Mouse (Mus musculus): ENCODE measurements at regions not wholly inside any gene's neighbourhood (a gene's known extent, or its start where the extent isn't known, plus 50 kb on each side); places are given as distances from the start of the nearest gene placed in this dataset.

DNA sequence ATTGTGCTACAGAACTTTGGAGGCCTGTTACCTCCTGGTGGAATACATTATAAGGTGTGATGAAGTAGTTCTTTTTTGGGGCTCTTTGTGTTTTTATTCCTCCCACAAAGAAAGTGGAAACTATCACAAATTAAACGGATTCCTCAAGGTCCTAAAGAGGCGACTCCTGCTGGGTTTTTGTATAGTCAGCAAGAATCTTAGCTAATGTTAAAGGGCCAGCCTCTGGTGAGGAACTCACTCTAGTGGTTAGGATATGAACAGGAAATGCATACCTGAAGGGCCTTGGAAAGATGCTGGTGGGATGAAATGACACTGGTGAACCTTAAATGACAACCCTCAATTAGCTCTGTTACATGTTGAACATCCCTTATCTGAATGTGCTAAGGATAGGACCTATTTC is 120.3 kb upstream of the Klf7 start:
- WGBS (ENCODE audit: insufficient replicate concordance), result 54% methylated on average over 2 of the region's 2 CpGs

DNA sequence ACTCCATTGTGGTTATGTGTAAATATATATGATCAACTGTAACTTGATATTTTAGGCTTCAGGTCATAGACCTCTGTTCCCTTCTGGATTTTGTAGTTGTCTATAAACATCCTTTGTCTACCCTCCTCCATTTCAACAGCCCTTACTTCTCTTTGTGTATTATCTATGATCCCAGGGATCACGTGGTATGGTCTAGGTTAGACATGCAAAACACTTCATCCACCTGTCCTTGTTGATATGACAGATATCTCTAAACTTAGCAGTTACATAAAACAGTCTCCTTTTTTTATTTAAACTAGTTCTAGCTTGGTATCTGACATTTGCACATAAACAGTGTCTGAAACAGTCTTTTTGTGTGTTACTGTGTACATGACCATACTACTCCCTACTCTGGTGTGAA is 107.6 kb upstream of the Klf7 start:
- 42% methylated on average over 1 of the region's 1 CpGs for WGBS (ENCODE audit: insufficient replicate concordance)
- no peak overlapping the region for H3K4me3 ChIP-seq (ENCODE audit: low read depth, low read length)
- no peak for ATAC-seq (ENCODE audit: low read depth)
- H3K9ac ChIP-seq (ENCODE audit: low read depth, low read length), result no peak overlapping the region
- H3K36me3 ChIP-seq (ENCODE audit: control insufficient read depth, insufficient read depth), result no peaks in the 10 kb centered on the region
- H3K4me1 ChIP-seq (ENCODE audit: control insufficient read depth, low read depth, low read length), result no peaks in the 10 kb centered on the region
- H3K27ac ChIP-seq (ENCODE audit: low read length), result no peak overlapping the region
- H3K27me3 ChIP-seq (ENCODE audit: control insufficient read depth, insufficient read depth, low read depth, low read length), result no peaks in the 10 kb centered on the region
- H3K9me3 ChIP-seq (replicated peaks; ENCODE audit: control insufficient read depth, low read length), result no peaks in the 10 kb centered on the region
- no peak overlapping the region for H3K4me2 ChIP-seq (ENCODE audit: low read depth, low read length)

More for the DNA sequence above, 120.3 kb upstream of the Klf7 start:
- no peaks in the 10 kb centered on the region for H3K9me3 ChIP-seq (replicated peaks; ENCODE audit: control insufficient read depth, low read length)
- H3K36me3 ChIP-seq (ENCODE audit: control insufficient read depth, insufficient read depth), result no peaks in the 10 kb centered on the region
- H3K9ac ChIP-seq (ENCODE audit: low read depth, low read length), result no peak overlapping the region
- no peak for ATAC-seq (ENCODE audit: low read depth)
- H3K27ac ChIP-seq (ENCODE audit: low read length), result no peak overlapping the region
- H3K4me3 ChIP-seq (ENCODE audit: low read depth, low read length), result no peak overlapping the region
- no peaks in the 10 kb centered on the region for H3K4me1 ChIP-seq (ENCODE audit: control insufficient read depth, low read depth, low read length)
- no peak overlapping the region for H3K4me2 ChIP-seq (ENCODE audit: low read depth, low read length)
- no peaks in the 10 kb centered on the region for H3K27me3 ChIP-seq (ENCODE audit: control insufficient read depth, insufficient read depth, low read depth, low read length)

DNA sequence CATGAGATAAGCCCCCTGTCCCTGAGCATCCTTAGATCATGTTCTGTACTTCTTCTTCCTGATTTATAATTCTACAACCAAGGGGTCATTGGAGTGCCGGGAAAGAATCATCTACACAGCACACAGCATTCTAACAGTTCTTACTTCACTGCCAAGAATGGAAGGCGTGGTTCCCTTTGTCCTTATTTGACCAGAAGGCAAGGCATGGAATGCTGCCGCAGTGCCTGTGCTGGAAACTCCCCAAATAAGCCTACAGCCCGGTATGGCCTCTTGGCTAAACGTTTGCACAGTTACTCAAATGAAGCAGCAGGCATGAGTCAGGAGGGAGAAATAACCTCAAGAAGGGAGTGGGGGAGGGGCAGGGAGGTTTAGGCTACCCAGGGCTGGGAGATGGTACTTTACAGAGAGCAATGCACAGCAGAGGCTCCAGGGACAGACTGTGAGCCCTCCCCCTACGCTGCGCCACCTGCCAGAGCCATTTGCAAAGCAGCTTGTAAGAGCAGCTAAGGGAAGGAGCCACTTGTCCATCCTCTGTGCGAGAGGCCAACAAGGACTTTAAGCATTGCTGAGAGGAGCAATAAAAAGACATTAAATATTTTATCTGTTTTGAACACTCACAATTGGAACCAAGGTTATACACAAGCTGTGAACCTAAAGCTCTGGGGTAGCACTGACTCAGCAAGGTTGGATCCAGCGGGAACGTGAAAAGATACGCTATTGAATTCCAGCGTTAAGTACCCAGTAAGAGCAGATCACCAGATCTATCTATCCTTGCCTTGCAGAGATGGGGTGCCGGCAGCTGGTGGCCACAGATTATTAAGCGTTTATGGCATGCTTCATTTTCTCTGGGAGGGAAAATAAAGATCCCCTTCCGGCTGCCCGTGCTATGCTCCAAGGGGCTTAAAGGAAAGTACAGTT is 104.2 kb upstream of the Klf7 start:
- no peaks in the 10 kb centered on the region for H3K27me3 ChIP-seq (ENCODE audit: control insufficient read depth, insufficient read depth, low read depth, low read length)
- no peak overlapping the region for H3K9ac ChIP-seq (ENCODE audit: low read depth, low read length)
- H3K9me3 ChIP-seq (replicated peaks; ENCODE audit: control insufficient read depth, low read length), result no peaks in the 10 kb centered on the region
- ATAC-seq (ENCODE audit: low read depth), result no peak
- no peak overlapping the region for H3K4me3 ChIP-seq (ENCODE audit: low read depth, low read length)
- H3K4me2 ChIP-seq (ENCODE audit: low read depth, low read length), result no peak overlapping the region
- H3K4me1 ChIP-seq (ENCODE audit: control insufficient read depth, low read depth, low read length), result no peaks in the 10 kb centered on the region
- no peak overlapping the region for H3K27ac ChIP-seq (ENCODE audit: low read length)
- H3K36me3 ChIP-seq (ENCODE audit: control insufficient read depth, insufficient read depth), result no peaks in the 10 kb centered on the region
- 45% methylated on average over 16 of the region's 16 CpGs for WGBS (ENCODE audit: insufficient replicate concordance)

DNA sequence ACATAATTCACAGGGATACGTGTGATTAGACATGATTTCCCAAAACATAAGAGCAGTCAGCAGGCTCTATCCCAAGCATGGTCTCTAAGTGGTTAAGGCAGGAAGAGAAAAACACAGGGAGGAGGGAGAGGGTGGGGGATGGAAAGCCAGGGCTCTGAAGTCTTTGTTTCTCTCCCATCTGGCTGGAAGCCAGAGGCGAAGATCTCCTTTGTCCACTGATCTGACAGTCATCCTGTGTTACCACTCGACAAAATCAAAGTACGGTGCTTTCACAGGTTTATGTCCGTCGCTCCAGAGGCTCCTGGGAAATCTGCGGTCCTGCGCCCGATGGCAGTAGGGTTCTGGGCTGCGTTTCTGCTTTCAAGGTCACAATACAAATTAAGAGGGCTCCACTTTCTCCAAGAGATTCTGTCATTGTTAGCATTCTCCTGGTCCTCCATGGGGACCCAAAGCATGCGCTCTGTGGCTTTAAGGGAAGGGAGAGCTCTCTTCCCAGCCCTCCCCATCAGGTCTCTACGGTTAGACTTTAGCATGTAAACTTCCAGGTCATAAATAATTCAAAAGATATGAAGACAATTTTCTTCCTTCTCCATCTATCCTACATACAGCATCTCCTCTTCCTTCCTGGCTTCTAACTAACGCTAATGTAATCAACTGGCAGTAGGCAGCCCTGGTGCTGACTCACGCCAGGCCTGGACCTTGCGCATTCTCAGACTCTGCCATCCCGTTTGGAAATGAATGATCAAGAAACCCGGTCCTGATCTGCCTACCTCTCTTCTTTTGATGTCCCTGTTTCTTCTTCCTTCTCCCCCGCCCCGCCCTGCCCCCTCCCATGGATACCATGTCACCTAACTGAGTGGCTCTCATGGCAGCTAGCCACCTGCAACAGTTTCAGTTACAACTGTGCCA is 102.0 kb upstream of the Klf7 start:
- no peak overlapping the region for H3K27ac ChIP-seq (ENCODE audit: low read length)
- no peaks in the 10 kb centered on the region for H3K9me3 ChIP-seq (replicated peaks; ENCODE audit: control insufficient read depth, low read length)
- H3K4me2 ChIP-seq (ENCODE audit: low read depth, low read length), result no peak overlapping the region
- WGBS (ENCODE audit: insufficient replicate concordance), result 70% methylated on average over 19 of the region's 19 CpGs
- no peaks in the 10 kb centered on the region for H3K36me3 ChIP-seq (ENCODE audit: control insufficient read depth, insufficient read depth)
- no peak overlapping the region for H3K4me3 ChIP-seq (ENCODE audit: low read depth, low read length)
- H3K27me3 ChIP-seq (ENCODE audit: control insufficient read depth, insufficient read depth, low read depth, low read length), result no peaks in the 10 kb centered on the region
- no peak for ATAC-seq (ENCODE audit: low read depth)
- no peak overlapping the region for H3K9ac ChIP-seq (ENCODE audit: low read depth, low read length)
- H3K4me1 ChIP-seq (ENCODE audit: control insufficient read depth, low read depth, low read length), result no peaks in the 10 kb centered on the region

DNA sequence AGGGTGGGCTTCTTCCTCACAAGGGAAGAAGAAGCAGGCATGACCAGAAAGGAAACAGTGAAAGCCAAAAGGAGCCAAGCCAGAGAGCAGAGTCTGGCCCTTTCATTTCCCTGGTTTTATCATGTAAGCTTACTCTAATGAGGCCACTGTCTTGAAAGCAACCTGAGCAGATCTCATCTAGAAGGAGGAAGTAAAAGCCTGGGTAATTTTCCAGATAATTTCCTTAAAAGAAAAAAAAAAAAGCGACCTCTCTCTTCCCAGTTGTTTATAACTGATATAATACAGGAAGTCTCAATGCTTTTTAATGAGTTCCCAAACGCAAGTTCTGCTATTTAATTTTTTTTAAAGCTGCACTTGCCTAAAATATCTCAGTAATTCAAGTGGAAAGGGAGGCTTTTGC is 100.4 kb upstream of the Klf7 start:
- WGBS (ENCODE audit: insufficient replicate concordance), result 24% methylated on average over 2 of the region's 2 CpGs
- no peaks in the 10 kb centered on the region for H3K4me1 ChIP-seq (ENCODE audit: control insufficient read depth, low read depth, low read length)
- H3K27ac ChIP-seq (ENCODE audit: low read length), result no peak overlapping the region
- no peak overlapping the region for H3K4me3 ChIP-seq (ENCODE audit: low read depth, low read length)
- no peaks in the 10 kb centered on the region for H3K36me3 ChIP-seq (ENCODE audit: control insufficient read depth, insufficient read depth)
- no peaks in the 10 kb centered on the region for H3K9me3 ChIP-seq (replicated peaks; ENCODE audit: control insufficient read depth, low read length)
- H3K9ac ChIP-seq (ENCODE audit: low read depth, low read length), result no peak overlapping the region
- ATAC-seq (ENCODE audit: low read depth), result no peak
- H3K4me2 ChIP-seq (ENCODE audit: low read depth, low read length), result no peak overlapping the region
- H3K27me3 ChIP-seq (ENCODE audit: control insufficient read depth, insufficient read depth, low read depth, low read length), result no peaks in the 10 kb centered on the region

DNA sequence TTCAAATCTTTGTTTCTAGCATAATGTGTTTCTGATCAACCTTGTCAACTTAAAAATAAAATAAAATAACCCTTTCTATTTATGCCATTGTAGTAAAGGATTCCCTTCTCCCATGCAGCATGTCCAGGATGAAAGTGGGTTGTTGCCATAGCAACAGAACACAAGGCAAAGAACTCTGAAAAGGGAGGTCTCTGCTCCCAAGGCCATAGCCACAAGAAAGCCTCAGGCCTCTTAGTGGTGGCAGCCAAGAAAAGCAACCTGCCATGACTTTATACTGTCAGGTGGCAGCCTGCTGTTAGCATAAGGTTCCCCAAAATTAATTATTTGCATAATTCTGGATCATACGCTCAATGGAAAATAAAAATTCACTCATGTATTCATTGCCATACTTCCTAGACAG is 98.4 kb upstream of the Klf7 start:
- no peak overlapping the region for H3K27ac ChIP-seq (ENCODE audit: low read length)
- H3K4me1 ChIP-seq (ENCODE audit: control insufficient read depth, low read depth, low read length), result no peaks in the 10 kb centered on the region
- no peak overlapping the region for H3K4me3 ChIP-seq (ENCODE audit: low read depth, low read length)
- WGBS (ENCODE audit: insufficient replicate concordance), result 61% methylated on average over 1 of the region's 1 CpGs
- no peaks in the 10 kb centered on the region for H3K9me3 ChIP-seq (replicated peaks; ENCODE audit: control insufficient read depth, low read length)
- no peak for ATAC-seq (ENCODE audit: low read depth)
- no peak overlapping the region for H3K4me2 ChIP-seq (ENCODE audit: low read depth, low read length)
- no peaks in the 10 kb centered on the region for H3K36me3 ChIP-seq (ENCODE audit: control insufficient read depth, insufficient read depth)
- H3K27me3 ChIP-seq (ENCODE audit: control insufficient read depth, insufficient read depth, low read depth, low read length), result no peaks in the 10 kb centered on the region
- no peak overlapping the region for H3K9ac ChIP-seq (ENCODE audit: low read depth, low read length)

DNA sequence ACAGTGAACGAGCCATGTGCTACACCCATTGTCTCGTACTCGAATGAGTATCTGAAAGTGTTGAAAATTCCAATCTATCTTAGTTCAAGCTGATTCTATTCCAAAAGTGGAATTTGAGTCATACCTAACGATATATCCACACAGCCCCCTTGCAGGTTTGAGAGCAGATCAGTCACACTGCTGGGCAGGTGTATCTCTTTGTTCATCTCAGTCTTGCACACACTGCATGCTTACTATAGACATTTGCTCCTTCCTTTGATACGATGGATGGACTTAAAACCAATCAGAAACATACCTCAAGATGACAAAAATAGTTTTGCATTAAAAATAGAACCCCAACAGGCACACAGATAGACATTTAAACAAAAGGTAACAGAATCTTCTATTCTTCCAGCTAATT is 98.0 kb upstream of the Klf7 start:
- H3K9ac ChIP-seq (ENCODE audit: low read depth, low read length), result no peak overlapping the region
- no peaks in the 10 kb centered on the region for H3K36me3 ChIP-seq (ENCODE audit: control insufficient read depth, insufficient read depth)
- ATAC-seq (ENCODE audit: low read depth), result no peak
- H3K27me3 ChIP-seq (ENCODE audit: control insufficient read depth, insufficient read depth, low read depth, low read length), result no peaks in the 10 kb centered on the region
- no peaks in the 10 kb centered on the region for H3K9me3 ChIP-seq (replicated peaks; ENCODE audit: control insufficient read depth, low read length)
- WGBS (ENCODE audit: insufficient replicate concordance), result 61% methylated on average over 5 of the region's 5 CpGs
- H3K27ac ChIP-seq (ENCODE audit: low read length), result no peak overlapping the region
- no peak overlapping the region for H3K4me2 ChIP-seq (ENCODE audit: low read depth, low read length)
- H3K4me1 ChIP-seq (ENCODE audit: control insufficient read depth, low read depth, low read length), result no peaks in the 10 kb centered on the region
- no peak overlapping the region for H3K4me3 ChIP-seq (ENCODE audit: low read depth, low read length)

DNA sequence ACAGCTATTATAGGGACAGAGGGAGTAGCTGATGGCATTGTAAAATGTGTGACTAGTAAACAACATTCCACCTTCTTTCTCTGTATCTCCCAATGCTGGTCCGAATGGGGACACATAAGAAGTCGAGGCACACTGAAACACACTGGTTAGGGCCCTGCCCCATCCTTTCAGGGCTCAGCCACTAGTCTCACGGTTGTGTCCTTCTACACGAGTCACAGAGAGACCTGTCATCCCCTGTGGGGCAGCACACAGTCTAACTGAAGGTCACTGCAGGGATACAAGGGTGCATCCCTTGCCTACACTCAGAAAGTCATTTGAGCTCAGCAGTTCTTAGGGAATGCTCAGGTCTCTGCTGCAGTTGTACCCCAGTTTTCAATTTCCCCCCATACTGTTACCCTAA is 93.6 kb upstream of the Klf7 start:
- H3K27me3 ChIP-seq (ENCODE audit: control insufficient read depth, insufficient read depth, low read depth, low read length), result no peaks in the 10 kb centered on the region

DNA sequence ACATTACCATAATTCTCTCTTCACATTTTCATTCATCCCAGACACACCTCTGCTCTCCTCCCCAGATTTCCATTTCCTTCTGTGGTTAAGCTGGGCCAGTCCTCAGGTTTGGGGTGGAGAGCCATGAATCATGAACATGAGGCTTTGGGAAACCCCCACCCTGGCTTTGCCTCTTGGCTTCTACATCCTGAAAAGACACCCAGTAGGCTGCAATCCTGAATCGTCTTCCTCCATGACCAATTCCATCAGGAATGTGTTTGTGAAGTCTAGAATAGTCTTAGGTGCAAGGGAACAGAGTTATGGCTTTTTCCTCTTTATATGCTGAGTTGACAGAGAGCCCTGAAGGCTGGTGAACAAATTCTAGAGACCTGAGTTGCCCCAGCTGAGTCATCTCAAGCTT is 87.0 kb upstream of the Klf7 start:
- ATAC-seq (ENCODE audit: low read depth), result no peak
- WGBS (ENCODE audit: insufficient replicate concordance), result 24% methylated on average over 1 of the region's 1 CpGs

More for the DNA sequence above, 93.6 kb upstream of the Klf7 start:
- Histone ChIP-seq H3K27ac (ENCODE audit: low read length) (no peak overlapping the region), H3K4me1 (ENCODE audit: control insufficient read depth, low read depth, low read length) (no peaks in the 10 kb centered on the region), H3K4me2 (ENCODE audit: low read depth, low read length) (no peak overlapping the region), H3K9ac (ENCODE audit: low read depth, low read length) (no peak overlapping the region), H3K9me3 (replicated peaks; ENCODE audit: control insufficient read depth, low read length) (no peaks in the 10 kb centered on the region), H3K36me3 (ENCODE audit: control insufficient read depth, insufficient read depth) (no peaks in the 10 kb centered on the region), H3K4me3 (ENCODE audit: low read depth, low read length) (no peak overlapping the region)
- no peak for ATAC-seq (ENCODE audit: low read depth)
- whole genome bisulfite sequencing (ENCODE audit: insufficient replicate concordance), result 58% methylated on average over 4 of the region's 4 CpGs

More for the DNA sequence above, 87.0 kb upstream of the Klf7 start:
- Histone ChIP-seq H3K4me3 (ENCODE audit: low read depth, low read length) (no peak overlapping the region), H3K27ac (ENCODE audit: low read length) (no peak overlapping the region), H3K9me3 (replicated peaks; ENCODE audit: control insufficient read depth, low read length) (no peaks in the 10 kb centered on the region; the same call in 1 of the 2 replicates), H3K27me3 (ENCODE audit: control insufficient read depth, insufficient read depth, low read depth, low read length) (no peaks in the 10 kb centered on the region), H3K9ac (ENCODE audit: low read depth, low read length) (no peak overlapping the region), H3K4me1 (ENCODE audit: control insufficient read depth, low read depth, low read length) (no peaks in the 10 kb centered on the region), H3K4me2 (ENCODE audit: low read depth, low read length) (no peak overlapping the region), H3K36me3 (ENCODE audit: control insufficient read depth, insufficient read depth) (no peaks in the 10 kb centered on the region)
